Mouse (Mus musculus) heart, postnatal 0 days (tissue): ENCODE measurements around the gene Ccdc155. TPM values are rescaled to one million over a fixed set of nuclear protein-coding genes. Genes with fewer than 3 reads are reported as not detected.

Experiments used
- ATAC-seq: fragments of 200-750 bp; cut with Nextera tagmentation; 2 replicates; pipeline ENCODE4 v1.8.0; 2017; ENCODE audit warnings: low read depth, moderate number of reproducible peaks, moderate library complexity; ENCODE audit not compliant: insufficient read depth
- DNase-seq: peaks from one replicate; pipeline ENCODE4 v3.0.0-alpha.2; 2016; ENCODE audit warnings: low spot score
- H3K27ac ChIP-seq: fragments of 300-500 bp; sonication (generic); 2 replicates; pipeline ENCODE4 v1.5.1; 2014; ENCODE audit warnings: low read depth, mild to moderate bottlenecking
- H3K27me3 ChIP-seq: fragments of 300-500 bp; sonication (generic); 2 replicates; pipeline ENCODE4 v1.6.1; 2014; ENCODE audit warnings: low read length, mixed read lengths; ENCODE audit not compliant: control insufficient read depth, insufficient read depth
- H3K36me3 ChIP-seq: fragments of 300-500 bp; sonication (generic); replicated peaks from 2 replicates; pipeline ENCODE4 v1.6.1; 2014; ENCODE audit warnings: low read length, mixed read lengths; ENCODE audit not compliant: control insufficient read depth, insufficient read depth
- H3K4me1 ChIP-seq: fragments of 300-500 bp; sonication (generic); 2 replicates; pipeline ENCODE4 v1.6.1; 2014; ENCODE audit warnings: antibody characterized with exemption; ENCODE audit not compliant: control insufficient read depth, insufficient read depth
- H3K4me2 ChIP-seq: fragments of 300-500 bp; sonication (generic); 2 replicates; pipeline ENCODE4 v1.6.1; 2014; ENCODE audit warnings: low read depth, mild to moderate bottlenecking, low read length, moderate library complexity
- H3K4me3 ChIP-seq: fragments of 300-500 bp; sonication (generic); 2 replicates; pipeline ENCODE4 v1.5.1; 2014; ENCODE audit warnings: low read depth, low read length
- H3K9ac ChIP-seq: fragments of 300-500 bp; sonication (generic); replicated peaks from 2 replicates; pipeline ENCODE4 v1.6.1; 2014; ENCODE audit warnings: low read depth, low read length, mixed read lengths
- H3K9me3 ChIP-seq: fragments of 300-500 bp; sonication (generic); replicated peaks from 2 replicates; pipeline ENCODE4 v1.6.1; 2016; ENCODE audit warnings: low read length; ENCODE audit not compliant: control insufficient read depth
- CTCF ChIP-seq: IDR thresholded peaks from 2 replicates; pipeline ENCODE4 v1.5.1; 2016; ENCODE audit warnings: antibody characterized with exemption, control low read depth, low read depth
- EP300 ChIP-seq: IDR thresholded peaks from 2 replicates; pipeline ENCODE4 v1.6.1; 2016; ENCODE audit warnings: antibody characterized with exemption, low read depth
- WGBS: fragments of 180-500 bp; shearing (Covaris S2); extraction: QIAGEN DNeasy Blood & Tissue Kit; methylation state at CpG from one replicate; pipeline ENCODE4 v1.1.7; 2014; 5-methylcytosine and 5-hydroxymethylcytosine counted together
- polyA plus RNA-seq: library from polyadenylated mRNA; unstranded; fragments of >200 nt; fragmentation: Nextera tagmentation; extraction: Ambion mirVana; gene quantifications from 2 replicates; pipeline ENCODE4 v1.2.1, GENCODE M21; 2015
- total RNA-seq: library from RNA; depleted of rRNA; stranded (reverse); fragments of >200 nt; gene quantifications from 2 replicates; pipeline ENCODE4 v1.2.3, GENCODE M21; 2014; ENCODE audit warnings: low replicate concordance; rRNA removed

Ccdc155 gene
- total RNA-seq (not detected in 2 replicates), polyA plus RNA-seq (0.14 and 0.25 TPM in 2 replicates)

DNA sequence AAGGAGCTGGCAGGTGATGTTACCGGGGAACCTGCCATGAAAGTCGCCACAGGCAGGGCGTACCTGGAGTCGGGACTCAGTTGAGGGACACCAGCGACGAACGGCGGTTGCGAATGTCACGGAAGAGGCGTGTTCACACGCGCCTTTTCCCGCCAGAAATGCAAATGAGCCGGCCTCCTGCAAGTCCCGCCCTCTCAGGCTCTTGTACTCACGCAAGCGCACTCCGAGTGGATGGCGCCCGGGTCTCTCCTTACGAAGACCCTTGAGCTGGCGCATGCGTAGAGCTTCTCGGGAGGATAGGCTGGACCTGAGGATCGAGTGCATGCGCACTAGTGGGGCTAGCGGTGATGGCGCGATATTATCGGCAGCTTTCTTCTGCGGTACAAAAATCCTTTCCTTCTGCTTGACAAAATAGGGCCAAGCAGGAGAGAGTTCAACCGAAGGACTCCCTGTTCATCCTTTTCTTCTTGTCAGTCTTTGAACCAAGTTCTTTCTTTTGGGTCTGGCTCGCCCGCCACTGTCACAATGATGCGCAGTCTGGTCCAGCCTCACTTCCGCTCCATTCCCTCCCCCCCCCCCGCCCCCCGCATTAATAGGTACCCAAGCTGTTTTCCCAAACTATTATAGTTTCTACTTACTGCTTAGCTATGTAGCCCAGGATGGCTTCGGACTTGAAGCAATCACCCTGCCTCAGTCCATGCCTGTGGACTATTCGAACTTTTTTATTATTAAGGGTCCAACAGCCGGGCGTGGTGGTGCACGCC is at the start of gene Ccdc155:
TSS of gene Ccdc155 (minus strand) at position 513 of the 764 bp plus-strand sequence.
- Histone ChIP-seq H3K36me3 (no peaks in the 10 kb centered on the region), H3K4me2 (peak within 1 kb of the TSS; percentile 60), H3K27me3 (no peaks in the 10 kb centered on the region), H3K9me3 (no peaks in the 10 kb centered on the region), H3K4me1 (peaks cover 5% of the 10 kb centered on the region; the same call in 1 of the 2 replicates), H3K27ac (no peak within 1 kb of the TSS), H3K9ac (no peak within 1 kb of the TSS), H3K4me3 (peak within 1 kb of the TSS; percentile 40)
- WGBS, result 10% methylated on average over 43 of the region's 44 CpGs
- DNase-seq (peak; percentile 83), ATAC-seq (peak; percentile 89)
- no peak for TF ChIP-seq CTCF
- no peak for TF ChIP-seq EP300

DNA sequence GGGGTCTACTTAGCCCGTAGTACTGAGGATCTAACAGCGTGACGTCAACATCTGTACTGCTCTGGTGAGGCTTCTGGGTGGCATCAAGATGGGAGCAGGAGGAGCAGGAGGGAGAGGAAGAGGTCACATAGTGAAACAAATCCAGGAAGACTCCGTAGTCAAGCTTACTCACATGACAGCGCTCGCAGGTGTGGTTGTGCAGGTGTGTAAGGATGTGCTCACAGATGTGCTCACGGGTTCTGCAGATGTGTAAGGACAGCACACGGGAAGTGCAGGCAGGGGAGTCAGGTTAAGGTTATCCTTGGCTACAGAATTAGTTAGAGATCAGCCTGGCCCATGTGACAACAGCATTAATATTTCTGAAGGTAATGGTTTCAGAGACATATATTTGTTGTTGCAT is 49.1 kb upstream of the Ccdc155 start:
- TF ChIP-seq CTCF (no peak), EP300 (no peak)
- H3K9me3 ChIP-seq, result no peaks in the 10 kb centered on the region
- no peaks in the 10 kb centered on the region for H3K4me1 ChIP-seq
- no peak overlapping the region for H3K9ac ChIP-seq
- WGBS, result 86% methylated on average over 8 of the region's 8 CpGs
- ATAC-seq, result no peak
- H3K27ac ChIP-seq, result no peak overlapping the region
- no peak overlapping the region for H3K4me2 ChIP-seq
- no peaks in the 10 kb centered on the region for H3K27me3 ChIP-seq
- H3K4me3 ChIP-seq, result no peak overlapping the region
- no peak for DNase-seq
- H3K36me3 ChIP-seq, result no peaks in the 10 kb centered on the region

DNA sequence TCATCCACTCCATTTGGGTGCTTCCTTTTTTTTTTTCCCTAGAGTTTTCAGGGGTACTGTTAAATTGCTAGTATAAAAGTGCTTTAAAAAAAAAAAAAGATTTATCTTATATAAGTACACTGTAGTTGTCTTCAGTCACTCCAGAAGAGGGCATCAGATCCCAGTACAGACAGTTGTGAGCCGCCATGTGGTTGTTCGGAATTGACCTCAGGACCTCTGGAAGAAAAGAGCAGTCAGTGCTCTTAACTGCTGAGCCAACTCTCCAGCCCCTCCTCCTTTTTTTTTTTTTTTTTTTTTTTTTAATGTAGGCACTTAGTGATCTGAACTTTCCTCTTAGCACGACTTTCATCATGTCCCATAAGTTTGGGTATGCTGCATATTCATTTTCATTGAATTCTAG is 43.0 kb upstream of the Ccdc155 start:
- no peaks in the 10 kb centered on the region for H3K4me1 ChIP-seq
- H3K27me3 ChIP-seq, result no peaks in the 10 kb centered on the region
- TF ChIP-seq EP300 (no peak), CTCF (peak; percentile 22)
- no peak overlapping the region for H3K4me2 ChIP-seq
- ATAC-seq, result no peak
- H3K9me3 ChIP-seq, result no peaks in the 10 kb centered on the region
- peak; percentile 21 for DNase-seq
- no peak overlapping the region for H3K9ac ChIP-seq
- H3K36me3 ChIP-seq, result no peaks in the 10 kb centered on the region
- H3K4me3 ChIP-seq, result no peak overlapping the region
- no peak overlapping the region for H3K27ac ChIP-seq
- WGBS, result 42% methylated on average over 3 of the region's 3 CpGs

DNA sequence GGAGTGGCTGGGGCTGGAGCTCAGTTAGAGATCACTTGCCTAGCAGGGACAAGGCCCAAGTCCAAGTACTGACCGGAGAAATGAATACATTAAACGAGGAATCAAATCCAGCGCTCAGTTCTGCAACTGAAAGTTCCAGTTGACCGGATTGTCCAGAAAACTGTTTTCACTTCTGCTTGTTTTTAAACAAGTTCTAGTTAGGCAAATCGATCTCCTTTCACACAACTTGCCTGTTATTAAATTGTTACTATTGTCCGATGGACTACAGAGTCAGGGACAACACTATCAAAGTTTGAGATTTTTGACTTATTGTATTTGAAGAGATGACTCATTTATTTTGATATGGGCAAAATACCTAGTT is 36.7 kb upstream of the Ccdc155 start:
- ATAC-seq, result no peak
- H3K27ac ChIP-seq, result no peak overlapping the region

DNA sequence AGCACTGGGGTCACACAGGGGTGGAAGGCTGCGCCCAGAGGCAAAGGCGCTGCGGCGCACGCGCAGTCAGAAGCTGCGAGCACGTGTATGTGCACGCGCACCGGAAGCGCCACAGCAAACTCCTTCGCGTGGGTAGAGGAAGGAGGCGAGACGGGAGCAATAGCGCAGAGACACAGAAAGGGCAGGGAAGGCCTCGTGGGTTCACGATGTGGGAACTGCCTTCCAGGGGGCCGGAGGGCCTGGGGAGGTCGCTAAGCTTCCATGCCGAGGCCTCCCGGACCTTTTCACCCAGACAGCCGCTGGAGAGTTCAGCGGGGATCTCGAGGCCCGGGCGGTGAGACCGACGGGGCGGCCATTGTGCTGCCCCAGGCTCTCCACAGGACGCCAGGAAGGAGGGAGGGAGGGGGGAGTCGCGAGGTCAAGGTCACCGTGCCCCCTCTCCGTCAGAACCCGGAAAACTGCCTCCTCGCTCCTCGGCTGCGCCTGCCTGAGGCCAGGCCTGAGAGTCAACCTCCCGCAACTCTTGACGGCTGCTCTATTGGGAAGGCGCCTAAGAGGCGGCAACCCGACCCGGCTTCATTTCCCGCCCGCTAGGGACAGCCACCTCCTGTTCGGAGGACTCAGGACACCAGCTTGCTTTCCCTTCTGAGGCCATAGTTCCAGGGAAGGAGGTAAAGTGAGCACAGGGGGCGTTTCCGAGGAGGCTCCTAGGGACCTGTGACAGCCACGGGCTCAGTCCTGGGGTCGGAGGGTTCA is 36.1 kb upstream of the Ccdc155 start, which contains the start of gene Slc6a16:
TSS of gene Slc6a16 (plus strand) at position 453 of the 756 bp plus-strand sequence.
- Histone ChIP-seq H3K9ac (peak within 1 kb of the TSS; percentile 8), H3K27ac (no peak within 1 kb of the TSS), H3K9me3 (no peaks in the 10 kb centered on the region), H3K4me1 (0 out of 2 replicates have a peak, but pooled peaks cover 9% of the 10 kb centered on the region), H3K4me2 (peak within 1 kb of the TSS; percentile 26), H3K4me3 (peak within 1 kb of the TSS; percentile 12), H3K27me3 (no peaks in the 10 kb centered on the region), H3K36me3 (no peaks in the 10 kb centered on the region)
- 18% methylated on average over 53 of the region's 53 CpGs for WGBS
- ATAC-seq (peak; percentile 52), DNase-seq (peak; percentile 23)
- TF ChIP-seq CTCF, result no peak
- no peak for TF ChIP-seq EP300

More for the DNA sequence above, 36.7 kb upstream of the Ccdc155 start:
- H3K9me3 ChIP-seq, result no peaks in the 10 kb centered on the region
- no peak for DNase-seq
- TF ChIP-seq CTCF (no peak), EP300 (no peak)
- H3K4me1 ChIP-seq, result 0 out of 2 replicates have a peak, but pooled peaks cover 9% of the 10 kb centered on the region
- H3K36me3 ChIP-seq, result no peaks in the 10 kb centered on the region
- peak overlapping the region; percentile 8; the same call in 1 of the 2 replicates for H3K9ac ChIP-seq
- H3K27me3 ChIP-seq, result no peaks in the 10 kb centered on the region
- 90% methylated on average over 6 of the region's 6 CpGs for WGBS
- H3K4me3 ChIP-seq, result no peak overlapping the region
- H3K4me2 ChIP-seq, result peak overlapping the region; percentile 26; the same call in 1 of the 2 replicates
